Mouse (Mus musculus) urinary bladder, postnatal 4 days (tissue): ENCODE measurements around the gene Pars2.

Experiments
- DNase-seq, 2 experiments: peaks; one replicate each; pipeline ENCODE4 v3.0.0; 2021 to 2022; ENCODE audit warnings: low spot score in 2 of 2

Pars2 gene

GRCm38 (mm10) chr4:106704416-106704815 lies 53.5 kb downstream of the Pars2 start:
- DNase-seq: no peak
